Mouse (Mus musculus): Measurements from ENCODE around the gene Tirap. TPM values are rescaled to one million over a fixed set of nuclear protein-coding genes. Genes with fewer than 3 reads are reported as not detected.

Gene Tirap
- polyA plus RNA-seq, 1 experiment = 5.4 TPM

DNA sequence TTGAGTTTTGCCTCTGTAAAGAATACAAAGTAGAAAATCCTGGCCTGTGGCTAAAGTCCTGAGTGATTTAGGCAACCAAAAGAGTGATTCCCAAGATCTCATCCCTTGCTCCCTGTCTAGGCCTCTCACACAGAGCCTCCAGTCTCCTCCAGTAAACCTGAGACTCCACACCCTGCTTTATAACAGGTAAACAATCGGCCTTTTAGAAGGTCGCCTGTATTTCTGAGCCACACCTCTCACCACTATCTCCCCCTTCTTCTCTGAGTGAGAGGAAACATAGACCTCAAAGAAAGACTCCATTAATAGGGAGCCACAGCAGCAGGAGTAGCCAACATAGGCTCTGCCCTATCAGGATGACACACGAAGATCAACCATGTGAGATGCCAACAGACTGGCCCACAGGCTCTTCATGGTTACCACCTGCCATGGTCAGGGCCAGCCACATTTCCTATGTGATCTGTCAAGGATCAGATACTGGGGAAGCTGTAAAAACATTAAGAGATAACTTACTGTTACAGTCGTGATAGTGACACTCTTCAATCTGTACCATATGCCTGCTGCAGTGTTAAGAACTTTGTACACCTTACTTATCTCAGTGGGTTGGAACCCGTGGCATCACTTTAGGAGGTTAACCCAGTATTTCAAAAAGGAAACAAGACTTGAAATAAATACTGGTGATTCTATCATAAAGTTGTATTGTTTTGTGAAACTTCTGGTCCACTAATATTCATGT lies 35.8 kb downstream of the Tirap start:
- no peak overlapping the region for H3K4me3 ChIP-seq (ENCODE audit: insufficient read depth, poor library complexity, severe bottlenecking)
- no peak overlapping the region for H3ac ChIP-seq (ENCODE audit: control insufficient read depth, insufficient read length, low read depth)
- H3K27me3 ChIP-seq (ENCODE audit: control insufficient read depth, insufficient read depth, insufficient read length) = no peaks in the 10 kb centered on the region
- H3K36me3 ChIP-seq (ENCODE audit: control insufficient read depth, insufficient read depth) = peaks cover 10% of the 10 kb centered on the region
- no peaks in the 10 kb centered on the region for H3K79me3 ChIP-seq (ENCODE audit: low read depth)
- peaks cover 9% of the 10 kb centered on the region for H3K79me2 ChIP-seq (ENCODE audit: control insufficient read depth, insufficient read depth)
- TF ChIP-seq CEBPB (IDR thresholded peaks at IDR 0.05; ENCODE audit: low read depth) = no peak
- no peak for TF ChIP-seq MAX (IDR thresholded peaks at IDR 0.05)
- TF ChIP-seq MYOD1 (IDR thresholded peaks at IDR 0.05; ENCODE audit: control insufficient read depth, insufficient read length, low read depth) = no peak

GRCm38 (mm10) chr9:35163011-35163690 lies 36.9 kb downstream of the Tirap start:
- H3K79me3 ChIP-seq (ENCODE audit: low read depth) = no peaks in the 10 kb centered on the region
- peaks cover 9% of the 10 kb centered on the region for H3K79me2 ChIP-seq (ENCODE audit: control insufficient read depth, insufficient read depth)
- peaks cover 10% of the 10 kb centered on the region for H3K36me3 ChIP-seq (ENCODE audit: control insufficient read depth, insufficient read depth)
- no peaks in the 10 kb centered on the region for H3K27me3 ChIP-seq (ENCODE audit: control insufficient read depth, insufficient read depth, insufficient read length)
- H3K4me3 ChIP-seq (ENCODE audit: insufficient read depth, poor library complexity, severe bottlenecking) = no peak overlapping the region
- no peak overlapping the region for H3ac ChIP-seq (ENCODE audit: control insufficient read depth, insufficient read length, low read depth)
- no peak for TF ChIP-seq MYOD1 (IDR thresholded peaks at IDR 0.05; ENCODE audit: control insufficient read depth, insufficient read length, low read depth)
- no peak for TF ChIP-seq FOSL1 (IDR thresholded peaks at IDR 0.05; ENCODE audit: insufficient read depth, low read length, poor library complexity, severe bottlenecking)
- TF ChIP-seq MYOG (IDR thresholded peaks at IDR 0.05; ENCODE audit: control insufficient read depth, extremely low read depth, insufficient read length) = no peak
- TF ChIP-seq CTCF (IDR thresholded peaks at IDR 0.05; ENCODE audit: control insufficient read depth, insufficient read depth, insufficient read length) = no peak
- TF ChIP-seq MAX (IDR thresholded peaks at IDR 0.05) = no peak
- TF ChIP-seq CEBPB (IDR thresholded peaks at IDR 0.05; ENCODE audit: low read depth) = no peak
- no peak for TF ChIP-seq USF1 (IDR thresholded peaks at IDR 0.05; ENCODE audit: low read depth)

GRCm38 (mm10) chr9:35161721-35162120 lies 38.4 kb downstream of the Tirap start:
- H3K79me3 ChIP-seq (ENCODE audit: low read depth) = no peaks in the 10 kb centered on the region
- peaks cover 9% of the 10 kb centered on the region for H3K79me2 ChIP-seq (ENCODE audit: control insufficient read depth, insufficient read depth)
- no peak overlapping the region for H3ac ChIP-seq (ENCODE audit: control insufficient read depth, insufficient read length, low read depth)
- no peaks in the 10 kb centered on the region for H3K27me3 ChIP-seq (ENCODE audit: control insufficient read depth, insufficient read depth, insufficient read length)
- TF ChIP-seq CTCF (IDR thresholded peaks at IDR 0.05; ENCODE audit: control insufficient read depth, insufficient read depth, insufficient read length) = no peak
- TF ChIP-seq MYOG (IDR thresholded peaks at IDR 0.05; ENCODE audit: control insufficient read depth, extremely low read depth, insufficient read length) = no peak
- TF ChIP-seq USF1 (IDR thresholded peaks at IDR 0.05; ENCODE audit: low read depth) = no peak
- no peak for TF ChIP-seq MAX (IDR thresholded peaks at IDR 0.05)
- TF ChIP-seq FOSL1 (IDR thresholded peaks at IDR 0.05; ENCODE audit: insufficient read depth, low read length, poor library complexity, severe bottlenecking) = no peak
- TF ChIP-seq MYOD1 (IDR thresholded peaks at IDR 0.05; ENCODE audit: control insufficient read depth, insufficient read length, low read depth) = no peak
- no peak for TF ChIP-seq CEBPB (IDR thresholded peaks at IDR 0.05; ENCODE audit: low read depth)
- H3K36me3 ChIP-seq (ENCODE audit: control insufficient read depth, insufficient read depth) = peaks cover 10% of the 10 kb centered on the region
- H3K4me3 ChIP-seq (ENCODE audit: insufficient read depth, poor library complexity, severe bottlenecking) = no peak overlapping the region

DNA sequence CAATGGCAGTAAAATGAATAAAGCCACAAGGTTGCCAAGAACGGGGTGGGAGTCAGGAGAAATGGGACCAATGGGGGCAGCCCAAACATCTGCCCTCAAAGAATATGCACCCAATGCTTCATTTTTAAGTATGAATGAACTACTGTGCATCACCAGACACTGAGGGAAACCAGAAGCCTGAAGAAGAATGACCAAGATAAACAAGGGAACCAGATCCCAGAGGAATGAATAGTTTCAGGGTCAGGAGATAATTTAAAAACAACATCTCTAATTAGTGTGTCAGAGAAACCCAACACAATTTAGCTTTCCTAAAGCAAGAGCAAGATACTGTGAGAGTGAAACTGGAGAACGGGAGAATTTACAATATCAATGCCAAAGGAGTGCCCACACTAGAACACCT lies 39.4 kb downstream of the Tirap start:
- Histone ChIP-seq H3K79me3 (ENCODE audit: low read depth) (no peaks in the 10 kb centered on the region), H3K36me3 (ENCODE audit: control insufficient read depth, insufficient read depth) (peaks cover 10% of the 10 kb centered on the region), H3K4me3 (ENCODE audit: insufficient read depth, poor library complexity, severe bottlenecking) (no peak overlapping the region), H3K27me3 (ENCODE audit: control insufficient read depth, insufficient read depth, insufficient read length) (no peaks in the 10 kb centered on the region), H3ac (ENCODE audit: control insufficient read depth, insufficient read length, low read depth) (no peak overlapping the region), H3K79me2 (ENCODE audit: control insufficient read depth, insufficient read depth) (peaks cover 10% of the 10 kb centered on the region)
- TF ChIP-seq USF1 (IDR thresholded peaks at IDR 0.05; ENCODE audit: low read depth) (no peak), CEBPB (IDR thresholded peaks at IDR 0.05; ENCODE audit: low read depth) (no peak), MYOG (IDR thresholded peaks at IDR 0.05; ENCODE audit: control insufficient read depth, extremely low read depth, insufficient read length) (no peak), MAX (IDR thresholded peaks at IDR 0.05) (no peak), MYOD1 (IDR thresholded peaks at IDR 0.05; ENCODE audit: control insufficient read depth, insufficient read length, low read depth) (no peak), FOSL1 (IDR thresholded peaks at IDR 0.05; ENCODE audit: insufficient read depth, low read length, poor library complexity, severe bottlenecking) (no peak), CTCF (IDR thresholded peaks at IDR 0.05; ENCODE audit: control insufficient read depth, insufficient read depth, insufficient read length) (no peak)

GRCm38 (mm10) chr9:35158477-35158876 lies 41.6 kb downstream of the Tirap start:
- no peak for TF ChIP-seq CTCF (IDR thresholded peaks at IDR 0.05; ENCODE audit: control insufficient read depth, insufficient read depth, insufficient read length)
- no peak for TF ChIP-seq MYOD1 (IDR thresholded peaks at IDR 0.05; ENCODE audit: control insufficient read depth, insufficient read length, low read depth)
- no peak for TF ChIP-seq USF1 (IDR thresholded peaks at IDR 0.05; ENCODE audit: low read depth)
- TF ChIP-seq CEBPB (IDR thresholded peaks at IDR 0.05; ENCODE audit: low read depth) = no peak
- no peak for TF ChIP-seq FOSL1 (IDR thresholded peaks at IDR 0.05; ENCODE audit: insufficient read depth, low read length, poor library complexity, severe bottlenecking)
- no peak for TF ChIP-seq MYOG (IDR thresholded peaks at IDR 0.05; ENCODE audit: control insufficient read depth, extremely low read depth, insufficient read length)
- no peak for TF ChIP-seq MAX (IDR thresholded peaks at IDR 0.05)
- Histone ChIP-seq H3K79me3 (ENCODE audit: low read depth) (peaks cover 2% of the 10 kb centered on the region), H3K36me3 (ENCODE audit: control insufficient read depth, insufficient read depth) (peaks cover 10% of the 10 kb centered on the region), H3K4me3 (ENCODE audit: insufficient read depth, poor library complexity, severe bottlenecking) (no peak overlapping the region), H3K27me3 (ENCODE audit: control insufficient read depth, insufficient read depth, insufficient read length) (no peaks in the 10 kb centered on the region), H3ac (ENCODE audit: control insufficient read depth, insufficient read length, low read depth) (no peak overlapping the region), H3K79me2 (ENCODE audit: control insufficient read depth, insufficient read depth) (peaks cover 21% of the 10 kb centered on the region)

Measured in C2C12 (cell line).